In the genomic region with DNA sequence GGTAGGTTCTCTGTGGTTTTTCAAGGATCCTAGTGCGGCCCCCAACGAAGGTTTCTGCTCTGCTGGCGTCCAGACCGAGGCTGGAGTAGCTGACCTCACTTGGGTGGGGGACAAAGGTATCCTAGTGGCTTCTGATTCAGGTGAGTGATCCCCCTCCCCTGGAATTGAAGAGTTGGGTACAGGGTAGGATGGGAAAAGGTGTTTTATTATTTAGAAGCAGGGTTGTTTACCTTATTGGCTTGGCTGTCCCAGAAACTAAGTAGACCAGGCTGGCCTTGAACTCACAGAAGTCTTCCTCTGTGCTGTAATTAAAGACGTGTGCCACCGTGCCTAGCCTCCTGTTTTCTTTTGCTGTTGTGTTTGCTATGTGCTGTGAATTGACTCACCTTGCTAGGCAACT, we compare ENCODE assay signal across 8 mouse cellular contexts. TPM values are rescaled to one million over a fixed set of nuclear protein-coding genes. Genes with fewer than 3 reads are reported as not detected.
DNase-seq lines count a peak whose midpoint lies in the region; ATAC-seq and TF ChIP-seq lines count a peak whose summit lies in the region.

Atp5f1 (minus strand) TSS at position 101 of the 400 bp plus-strand sequence.

- H3K79me2 ChIP-seq in myocyte (ENCODE audit: control insufficient read depth, insufficient read depth), result peaks cover 72% of the 10 kb centered on the region

- H3K9ac ChIP-seq in lung, embryonic 15.5 days, result peak within 1 kb of the TSS; percentile 99
- peak within 1 kb of the TSS; percentile 87 for H3K9ac ChIP-seq in embryonic facial prominence, embryonic 12.5 days
- peak within 1 kb of the TSS; percentile 100 for H3K9ac ChIP-seq in heart, embryonic 13.5 days

- H3K27ac ChIP-seq in lung, embryonic 15.5 days, result peak within 1 kb of the TSS; percentile 87
- peak within 1 kb of the TSS; percentile 74 for H3K27ac ChIP-seq in embryonic facial prominence, embryonic 12.5 days
- peak within 1 kb of the TSS; percentile 95 for H3K27ac ChIP-seq in heart, embryonic 13.5 days (replicated peaks)

- no peak for TF ChIP-seq POLR2A in myocyte (IDR thresholded peaks at IDR 0.05; ENCODE audit: insufficient read length, low read depth)

- peaks cover 47% of the 10 kb centered on the region for H3K36me3 ChIP-seq in lung, embryonic 15.5 days
- peaks cover 33% of the 10 kb centered on the region for H3K36me3 ChIP-seq in embryonic facial prominence, embryonic 12.5 days
- peaks cover 57% of the 10 kb centered on the region for H3K36me3 ChIP-seq in heart, embryonic 13.5 days
- peaks cover 39% of the 10 kb centered on the region for H3K36me3 ChIP-seq in myocyte (ENCODE audit: control insufficient read depth, insufficient read depth)

- H3K4me1 ChIP-seq in lung, embryonic 15.5 days, result peaks cover 24% of the 10 kb centered on the region
- H3K4me1 ChIP-seq in embryonic facial prominence, embryonic 12.5 days, result peaks cover 23% of the 10 kb centered on the region
- peaks cover 35% of the 10 kb centered on the region for H3K4me1 ChIP-seq in heart, embryonic 13.5 days

- H3K4me3 ChIP-seq in lung, embryonic 15.5 days, result peak within 1 kb of the TSS; percentile 82
- peak within 1 kb of the TSS; percentile 87 for H3K4me3 ChIP-seq in embryonic facial prominence, embryonic 12.5 days
- peak within 1 kb of the TSS; percentile 96 for H3K4me3 ChIP-seq in heart, embryonic 13.5 days
- H3K4me3 ChIP-seq in myocyte, result peak within 1 kb of the TSS; percentile 63

- H3ac ChIP-seq in myocyte (ENCODE audit: control insufficient read depth, insufficient read length), result peak within 1 kb of the TSS; percentile 36

- DNase-seq in lung, postnatal 14 days, result no peak
- no peak for DNase-seq in left cerebral cortex, postnatal 14 days (ENCODE audit: low spot score in 2 of 2)
- no peak for DNase-seq in cerebellum, postnatal 14 days
- no peak for DNase-seq in embryo, embryonic 10.5 days (ENCODE audit: low spot score)

- no peak for ATAC-seq in lung, embryonic 15.5 days (ENCODE audit: borderline replicate concordance, extremely low read depth, low FRiP score, low TSS enrichment)
- ATAC-seq in embryonic facial prominence, embryonic 12.5 days (ENCODE audit: insufficient number of reproducible peaks, insufficient read depth, low FRiP score, low TSS enrichment), result no peak
- no peak for ATAC-seq in heart, embryonic 13.5 days (ENCODE audit: extremely low read depth, insufficient number of reproducible peaks, low FRiP score, low TSS enrichment)

- WGBS in lung, embryonic 15.5 days, result 4% methylated on average over 6 of the region's 6 CpGs
- WGBS in embryonic facial prominence, embryonic 12.5 days, result 5% methylated on average over 6 of the region's 6 CpGs
- 4% methylated on average over 6 of the region's 6 CpGs for WGBS in heart, embryonic 13.5 days

- peak within 1 kb of the TSS; percentile 72 for H3K4me2 ChIP-seq in lung, embryonic 15.5 days
- H3K4me2 ChIP-seq in embryonic facial prominence, embryonic 12.5 days (replicated peaks), result peak within 1 kb of the TSS; percentile 91
- H3K4me2 ChIP-seq in heart, embryonic 13.5 days, result peak within 1 kb of the TSS; percentile 94
- peak within 1 kb of the TSS; percentile 82 for H3K4me2 ChIP-seq in myocyte (ENCODE audit: low read depth)

- no peaks in the 10 kb centered on the region for H3K27me3 ChIP-seq in lung, embryonic 15.5 days
- H3K27me3 ChIP-seq in embryonic facial prominence, embryonic 12.5 days, result no peaks in the 10 kb centered on the region
- no peaks in the 10 kb centered on the region for H3K27me3 ChIP-seq in heart, embryonic 13.5 days (replicated peaks)
- no peaks in the 10 kb centered on the region for H3K27me3 ChIP-seq in myocyte (ENCODE audit: control insufficient read depth, insufficient read depth, insufficient read length)

- H3K9me3 ChIP-seq in lung, embryonic 15.5 days, result no peaks in the 10 kb centered on the region
- no peaks in the 10 kb centered on the region for H3K9me3 ChIP-seq in embryonic facial prominence, embryonic 12.5 days
- no peaks in the 10 kb centered on the region for H3K9me3 ChIP-seq in heart, embryonic 13.5 days

- intact Hi-C loops in left cerebral cortex, postnatal 14 days (cut with DNase I), result no loop called here

TF ChIP-seq in myocyte, 11 proteins besides CTCF, POLR2A, EP300 and RAD21:
- TF ChIP-seq CEBPB (IDR thresholded peaks at IDR 0.05; ENCODE audit: insufficient read depth, poor library complexity, severe bottlenecking) (no peak), MYOD1 (IDR thresholded peaks at IDR 0.05; ENCODE audit: control insufficient read depth in 1 of 3, insufficient read length in 2 of 3, low read depth in 2 of 3) (no peak), E2F4 (IDR thresholded peaks at IDR 0.05; ENCODE audit: insufficient read depth) (no peak), SRF (IDR thresholded peaks at IDR 0.05; ENCODE audit: control insufficient read depth, insufficient read length, low read depth) (no peak), TCF3 (IDR thresholded peaks at IDR 0.05; ENCODE audit: insufficient read length, low read depth) (no peak), REST (IDR thresholded peaks at IDR 0.05; ENCODE audit: insufficient read depth, insufficient read length) (no peak), TCF12 (IDR thresholded peaks at IDR 0.05; ENCODE audit: insufficient read depth, poor library complexity, severe bottlenecking) (no peak), POLR2AphosphoS2 (IDR thresholded peaks at IDR 0.05; ENCODE audit: insufficient read length, low read depth) (no peak)
TF ChIP-seq in myocyte: peak in this region for 0.

RNA-seq across cellular contexts. Expression of gene Atp5f1, which starts in this region (rescaled TPM):
- polyA plus RNA-seq in lung, embryonic 15.5 days (2015; fragmentation: Nextera tagmentation; extraction: Ambion mirVana), result 463 and 467 TPM in 2 replicates
- polyA plus RNA-seq in embryonic facial prominence, embryonic 12.5 days (2016; fragmentation: Nextera tagmentation; extraction: Ambion mirVana), result 419 and 438 TPM in 2 replicates
- 683 and 787 TPM in 2 replicates for polyA plus RNA-seq in heart, embryonic 13.5 days (2015; fragmentation: Nextera tagmentation; extraction: Ambion mirVana)
- 100 to 1,000 TPM; 295 to 299 TPM for total RNA-seq in left cerebral cortex, postnatal 14 days (2021)
- polyA plus RNA-seq in myocyte (2012; fragmentation: generic; extraction: Trizol), result 329 TPM
